Mouse (Mus musculus): ENCODE results near the gene Speer4f2.

GRCm38 (mm10) chr5:17328946-17329566 is 43.9 kb upstream of the Speer4f2 start:
- TF ChIP-seq CTCF (IDR thresholded peaks at IDR 0.05; ENCODE audit: control insufficient read depth, insufficient read depth, insufficient read length): no peak
- no peak for TF ChIP-seq CEBPB (IDR thresholded peaks at IDR 0.05; ENCODE audit: low read depth)
